Mouse (Mus musculus): ENCODE data around the gene Arl15.

DNA sequence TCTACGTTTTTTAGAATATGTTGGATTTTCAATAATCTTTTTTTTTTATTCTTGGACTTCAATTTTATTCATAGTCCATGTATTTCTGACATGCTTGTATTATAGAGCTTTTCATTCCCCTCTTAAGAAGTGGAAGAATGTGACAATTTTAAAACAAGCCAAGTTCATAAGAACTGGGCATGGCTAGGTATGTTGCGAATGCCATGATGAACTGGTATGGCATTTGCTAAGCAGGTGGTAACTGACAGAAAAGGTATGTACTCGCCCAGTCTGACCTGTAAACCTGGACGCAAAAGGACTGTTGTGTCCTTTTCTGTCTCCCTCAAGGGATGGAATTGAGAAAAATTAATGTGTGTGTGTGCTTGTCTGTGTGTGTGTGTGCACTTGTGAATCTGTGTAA is 190.2 kb downstream of the Arl15 start:
- no peak for TF ChIP-seq CTCF (IDR thresholded peaks at IDR 0.05; ENCODE audit: low read depth)
- TF ChIP-seq EP300 (IDR thresholded peaks at IDR 0.05; ENCODE audit: low read depth), result no peak
